ENCODE assay signal across 16 mouse cellular contexts in the genomic region with DNA sequence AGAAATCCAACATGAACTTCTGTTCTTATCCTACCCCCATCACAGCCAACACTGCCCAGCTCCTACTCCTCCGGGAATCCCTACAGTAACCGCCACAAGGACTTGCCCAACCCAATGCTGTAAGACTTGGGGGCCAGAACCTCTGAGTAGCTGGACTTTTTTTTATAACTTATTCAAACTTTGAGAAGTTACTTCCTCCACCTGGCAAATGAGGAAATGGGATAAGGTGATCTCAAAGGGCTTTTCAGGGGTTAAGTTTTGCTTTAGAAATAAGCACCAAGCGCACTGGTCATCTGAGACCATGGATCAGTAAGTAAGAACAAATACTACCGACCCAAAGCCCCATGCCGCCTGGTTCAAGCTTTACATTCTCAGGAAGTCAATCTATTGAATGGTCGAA.
"Had no signal": no experiment of that assay in that cellular context is flagged by ENCODE, and none has a peak within 500 bp of the region (broad histone marks: within the 10 kb centered on the region; RNA-seq: fewer than 3 reads in every experiment).

No protein-coding gene starts in this region.

- H3K4me3 ChIP-seq: lung, embryonic 15.5 days; megakaryocyte, embryonic 14.5 days; midbrain, embryonic 13.5 days; midbrain, embryonic 15.5 days; neural tube, embryonic 12.5 days; stomach, embryonic 15.5 days had no signal

- H3K36me3 ChIP-seq: lung, embryonic 15.5 days; midbrain, embryonic 13.5 days; midbrain, embryonic 15.5 days; neural tube, embryonic 12.5 days; stomach, embryonic 15.5 days had no signal

- H3K9me3 ChIP-seq: lung, embryonic 15.5 days; megakaryocyte, embryonic 14.5 days; midbrain, embryonic 13.5 days; midbrain, embryonic 15.5 days; neural tube, embryonic 12.5 days; stomach, embryonic 15.5 days had no signal

- H3K9ac ChIP-seq: liver, postnatal 0 days; lung, embryonic 15.5 days; midbrain, embryonic 13.5 days; midbrain, embryonic 15.5 days; neural tube, embryonic 12.5 days; stomach, embryonic 15.5 days had no signal

- H3K27ac ChIP-seq: lung, embryonic 15.5 days; macrophage; midbrain, embryonic 13.5 days; midbrain, embryonic 15.5 days; neural tube, embryonic 12.5 days; stomach, embryonic 15.5 days; stomach, postnatal 0 days had no signal

- H3K27me3 ChIP-seq: lung, embryonic 15.5 days; megakaryocyte, embryonic 14.5 days; midbrain, embryonic 13.5 days; midbrain, embryonic 15.5 days; neural tube, embryonic 12.5 days; stomach, embryonic 15.5 days had no signal

- DNase-seq: liver, postnatal 0 days; lung, adult 2 months; lung, postnatal 14 days; lung, postnatal 36 days; right cerebral cortex, postnatal 14 days; thymus, adult 2 months; thymus, postnatal 25 days; thymus, postnatal 4 days had no signal
